Mouse (Mus musculus) yolk sac, embryonic 10.5 days (tissue): ENCODE measurements around the gene Cdh3.
"Not testable (repeated sequence)": the region's sequence is repeated elsewhere in the genome, so short reads cannot be mapped to it uniquely, and the experiment has no call there.

Source experiments
- DNase-seq: peaks from one replicate; pipeline ENCODE4 v3.0.0-alpha.2; 2017; ENCODE audit warnings: low spot score

Gene Cdh3

GRCm38 (mm10) chr8:106571551-106572172 is 61.0 kb downstream of the Cdh3 start:
- peak; percentile 82 for DNase-seq

GRCm38 (mm10) chr8:106572175-106572574 is 61.5 kb downstream of the Cdh3 start:
- DNase-seq: not testable (repeated sequence)

- not testable (repeated sequence) for DNase-seq
These were observed 62.5 kb downstream of the Cdh3 start, which contains the start of gene Gm10073 for GRCm38 (mm10) chr8:106573168-106573567. Gene Gm10073, minus strand, starts transcription at chr8:106573461.

- DNase-seq: no peak
These were observed 63.6 kb downstream of the Cdh3 start for GRCm38 (mm10) chr8:106574283-106574682.

GRCm38 (mm10) chr8:106576849-106577555 is 66.3 kb downstream of the Cdh3 start:
- DNase-seq: peak; percentile 72

- DNase-seq: no peak
These were observed 68.8 kb downstream of the Cdh3 start for GRCm38 (mm10) chr8:106579510-106579909.

- DNase-seq: no peak
These were observed 70.8 kb downstream of the Cdh3 start for GRCm38 (mm10) chr8:106581344-106582088.

- DNase-seq: peak; percentile 85
These were observed 74.4 kb downstream of the Cdh3 start for GRCm38 (mm10) chr8:106584942-106585670.

- DNase-seq: no peak
These were observed 75.0 kb downstream of the Cdh3 start for GRCm38 (mm10) chr8:106585671-106586037.

GRCm38 (mm10) chr8:106586896-106587295 is 76.2 kb downstream of the Cdh3 start:
- no peak for DNase-seq

- peak; percentile 71 for DNase-seq
These were observed 78.0 kb downstream of the Cdh3 start for GRCm38 (mm10) chr8:106588443-106589431.

- no peak for DNase-seq
These were observed 81.8 kb downstream of the Cdh3 start for GRCm38 (mm10) chr8:106592458-106592857.

- not testable (repeated sequence) for DNase-seq
These were observed 84.9 kb downstream of the Cdh3 start for GRCm38 (mm10) chr8:106595623-106596022.

GRCm38 (mm10) chr8:106597067-106597466 is 86.4 kb downstream of the Cdh3 start:
- no peak for DNase-seq

- DNase-seq: peak; percentile 69
These were observed 88.7 kb downstream of the Cdh3 start for GRCm38 (mm10) chr8:106599265-106599979.

GRCm38 (mm10) chr8:106603131-106603819 is 92.6 kb downstream of the Cdh3 start, which contains the start of gene Cdh1:
Gene Cdh1, plus strand, starts transcription at chr8:106603351.
- peak; percentile 89 for DNase-seq

- DNase-seq: no peak
These were observed 93.2 kb downstream of the Cdh3 start for GRCm38 (mm10) chr8:106603933-106604332.

- DNase-seq: no peak
These were observed 95.0 kb downstream of the Cdh3 start for GRCm38 (mm10) chr8:106605657-106606056.

- no peak for DNase-seq
These were observed 95.4 kb downstream of the Cdh3 start for GRCm38 (mm10) chr8:106606121-106606520.
